Mouse (Mus musculus) mouse embryonic stem cell (cell line): ENCODE data around the gene Myl3.

Experiments
- in situ Hi-C, 2 experiments: fragments of 300-500 bp; cut with MboI; formaldehyde crosslinking; loops; 1 replicate in 1 of 2; 3 replicates in 1 of 2; pipeline ENCODE4 v1.14.3; 2019 to 2020; ENCODE audit warnings: low sequenced_read_pairs in 2 of 2, low pct_unique_long_range_greater_than_20kb in 1 of 2, mixed read lengths in 1 of 2; ENCODE audit not compliant: unreplicated experiment in 1 of 2

Gene Myl3

DNA sequence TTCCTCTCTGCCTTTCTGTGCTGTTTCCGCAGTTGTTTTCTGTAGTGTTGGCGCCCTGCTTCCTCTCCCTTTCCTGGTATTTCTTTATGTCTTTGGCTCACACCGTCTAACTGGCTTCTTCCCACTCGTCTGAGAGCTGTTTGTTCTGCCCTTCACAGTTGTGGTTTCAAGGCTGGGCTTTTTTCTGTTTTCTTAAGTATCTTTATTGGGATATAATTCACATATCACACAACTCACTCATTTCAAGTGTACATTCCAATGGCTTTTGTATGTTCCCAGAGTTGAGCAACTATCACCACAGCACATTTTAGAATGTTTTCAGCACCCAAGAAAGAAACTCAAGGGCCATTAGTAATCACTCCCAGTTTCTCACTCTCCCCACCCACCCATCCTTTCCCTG, 48.8 kb downstream of the Myl3 start:
- in situ Hi-C loops, result no loop called here

DNA sequence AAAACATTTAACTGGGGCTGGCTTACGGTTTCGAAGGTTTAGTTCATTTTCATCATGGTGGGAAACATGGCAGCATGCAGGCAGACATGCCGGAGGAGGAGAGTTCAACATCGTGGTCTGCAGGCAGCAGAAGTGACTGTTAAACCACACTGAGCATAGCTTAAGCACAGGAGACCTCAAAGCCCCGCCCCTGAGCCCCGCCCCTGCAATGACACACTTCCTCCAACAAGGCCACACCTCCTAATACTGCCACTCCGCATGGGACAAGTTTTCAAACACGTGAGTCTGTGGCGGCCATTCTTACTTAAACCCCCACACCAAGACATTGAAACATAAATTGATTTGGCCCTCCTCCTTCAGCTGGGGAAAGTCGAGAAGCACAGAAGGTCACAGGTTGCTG, 55.4 kb downstream of the Myl3 start:
- in situ Hi-C loops, result no loop called here

DNA sequence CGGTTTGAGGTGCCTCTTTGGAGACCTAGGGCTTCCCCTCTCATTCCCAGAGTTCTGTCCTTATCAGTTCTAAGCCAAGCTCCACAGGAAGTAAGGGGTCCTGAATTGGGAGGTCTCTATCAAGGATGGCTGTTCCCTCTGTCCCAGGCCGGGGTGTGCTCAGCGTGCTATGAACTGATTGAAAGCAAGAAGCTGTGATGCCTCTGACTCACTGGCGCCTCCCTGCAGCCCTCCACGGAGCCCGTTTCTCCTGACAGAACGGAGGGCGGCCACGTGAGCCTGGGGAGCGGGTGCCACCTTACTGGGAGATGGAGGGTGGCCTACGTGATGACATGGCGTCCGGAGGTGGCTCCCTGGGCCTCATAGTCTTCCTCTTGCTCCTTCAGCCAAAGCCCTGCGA, 56.2 kb downstream of the Myl3 start, which contains the start of gene Prss42:
TSS of gene Prss42 (plus strand) at position 301 of the 400 bp plus-strand sequence.
- in situ Hi-C loops, result no loop called here

DNA sequence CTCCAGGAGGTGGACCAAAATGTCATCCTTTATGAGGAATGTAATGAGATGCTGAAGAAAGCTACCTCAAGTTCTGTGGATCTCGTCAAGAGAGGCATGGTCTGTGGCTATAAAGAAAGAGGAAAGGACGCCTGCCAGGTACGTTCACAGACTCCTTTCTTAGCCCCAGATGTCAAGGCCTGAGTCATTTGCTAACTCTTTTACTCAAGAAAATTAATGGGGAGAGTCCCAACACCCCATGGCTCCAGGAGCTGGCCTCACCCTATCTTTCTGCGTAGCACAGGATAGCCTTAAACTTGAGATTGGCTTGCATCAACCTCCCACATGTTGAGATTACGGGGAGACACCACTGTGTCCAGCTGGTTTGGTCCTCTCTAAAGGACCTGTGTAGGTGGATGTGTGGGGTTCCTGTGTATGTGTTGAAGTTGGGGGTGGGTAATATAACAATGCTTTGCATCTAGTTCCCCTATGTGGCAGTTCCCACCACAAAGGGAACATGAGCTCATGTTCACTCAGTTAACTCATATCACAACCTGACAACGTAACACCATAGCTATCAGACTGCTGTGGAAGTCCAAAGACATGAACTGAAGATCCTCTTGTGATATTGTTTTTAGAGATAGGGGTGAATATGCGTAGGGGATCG, 59.3 kb downstream of the Myl3 start:
- in situ Hi-C loops, result no loop called here

DNA sequence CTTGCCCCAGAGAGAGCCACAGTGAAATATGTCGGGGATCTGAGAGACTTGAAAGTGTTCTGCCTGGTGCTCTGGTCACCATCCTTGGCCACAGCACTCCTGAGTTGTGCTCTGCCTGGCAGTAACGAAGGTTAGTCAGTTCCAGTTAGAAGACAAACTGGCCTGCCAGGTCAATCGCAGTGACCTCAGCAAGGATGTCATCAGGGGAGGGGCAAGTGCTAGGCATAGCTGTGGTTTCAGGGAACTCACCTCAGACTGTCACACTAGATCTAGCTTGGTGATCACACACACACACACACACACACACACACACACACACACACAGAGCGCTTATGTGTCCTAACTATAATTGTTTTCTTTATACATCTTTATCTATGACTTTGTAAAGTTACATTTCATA, 61.6 kb downstream of the Myl3 start:
- in situ Hi-C loops, result no loop called here

DNA sequence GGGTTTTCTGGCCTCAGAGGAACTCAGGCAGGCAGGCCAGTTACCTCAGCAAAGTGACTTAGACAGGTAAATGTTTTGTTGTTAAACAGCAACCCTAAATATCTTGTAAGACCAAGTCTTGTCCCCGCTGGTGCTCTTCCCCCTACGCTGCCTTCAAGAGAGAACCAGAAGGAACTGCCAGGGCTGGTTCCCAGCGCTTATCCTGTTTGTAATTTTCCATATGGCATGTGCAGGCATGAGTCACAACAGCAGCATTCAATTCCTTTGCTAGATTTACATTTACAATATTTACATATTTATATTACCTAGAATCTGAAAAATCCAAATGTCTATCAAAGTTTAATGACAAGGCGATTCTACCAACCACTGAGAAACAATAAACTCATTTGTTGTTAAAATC, 68.4 kb downstream of the Myl3 start:
- in situ Hi-C loops, result no loop called here

DNA sequence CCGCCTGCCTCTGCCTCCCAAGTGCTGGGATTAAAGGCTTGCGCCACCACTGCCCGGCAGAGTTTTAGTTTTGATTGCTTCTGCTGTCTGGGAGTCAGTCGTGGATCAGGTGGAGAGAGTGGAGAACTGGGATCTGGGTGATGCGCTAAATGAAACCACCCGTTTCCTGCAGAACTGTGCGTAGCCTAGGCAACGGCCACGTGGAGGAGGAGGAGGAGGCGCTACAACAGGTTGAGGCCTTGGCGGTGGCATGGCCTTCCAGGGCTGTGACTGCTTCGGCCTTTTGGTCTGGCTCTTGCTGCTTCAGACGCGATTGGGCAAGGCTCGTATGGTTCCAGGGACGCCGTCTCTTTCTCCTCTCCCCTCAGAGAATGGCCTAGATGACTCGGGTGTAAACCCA, 72.1 kb downstream of the Myl3 start, which contains the start of gene Prss44:
TSS of gene Prss44 (plus strand) at position 206 of the 400 bp plus-strand sequence.
- in situ Hi-C loops, result no loop called here
